In the genomic region with DNA sequence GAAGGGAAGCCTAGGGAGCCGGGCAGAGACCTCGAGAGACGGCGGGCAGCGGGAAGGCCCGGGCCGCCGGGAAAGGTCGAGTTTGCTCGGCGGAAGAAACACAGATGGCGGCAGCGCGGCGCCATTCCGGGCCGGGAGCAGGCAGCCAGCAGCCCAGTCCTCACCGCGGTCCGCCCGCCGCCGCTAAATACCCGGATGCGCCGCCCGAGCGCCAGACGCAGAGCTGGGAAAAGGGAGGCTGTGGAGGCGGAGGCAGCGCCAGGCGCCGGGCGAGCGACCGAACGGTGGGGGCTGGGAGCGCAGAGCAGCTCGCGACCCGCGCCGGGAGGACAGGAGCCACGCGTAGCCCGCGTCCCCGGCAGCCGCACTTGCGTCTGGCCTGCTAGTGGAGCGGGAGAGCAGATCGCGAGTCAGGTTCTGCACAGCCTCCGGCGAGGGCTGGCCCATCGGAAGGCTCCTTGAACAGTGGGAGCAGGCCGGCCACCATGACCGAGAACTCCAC, we compare ENCODE assay signal across 8 mouse cellular contexts. TPM values are rescaled to one million over a fixed set of nuclear protein-coding genes. Genes with fewer than 3 reads are reported as not detected.
DNase-seq lines count a peak whose midpoint lies in the region; ATAC-seq lines count a peak whose summit lies in the region.

Gene H1f0, plus strand, starts transcription at position 214 of the 502 bp plus-strand sequence.

- DNase-seq in gastrocnemius, postnatal 10 days, result peak; percentile 98
- peak; percentile 86 for DNase-seq in induced T-regulatory cell, adult 2 months (ENCODE audit: low read depth)
- DNase-seq in left cerebral cortex, adult 8-10 months (ENCODE audit: low spot score in 2 of 2), result peak; percentile 89 to 90
- DNase-seq in right cerebral cortex, adult 18-20 months, result peak; percentile 95
- peak; percentile 98 for DNase-seq in urinary bladder, adult 2 months (ENCODE audit: low spot score)

- ATAC-seq in activated CD4-positive, CD25-positive, alpha-beta regulatory T cell, adult 4 months, result peak; percentile 68
- ATAC-seq in common myeloid progenitor, adult 5-6 weeks (replicated peaks; ENCODE audit: low read depth, poor library complexity, severe bottlenecking), result peak; percentile 74
- ATAC-seq in megakaryocyte, adult 5-6 weeks (ENCODE audit: poor library complexity, severe bottlenecking), result peak; percentile 59

RNA-seq across cellular contexts. Expression of gene H1f0, which starts in this region (rescaled TPM):
- polyA plus RNA-seq in activated CD4-positive, CD25-positive, alpha-beta regulatory T cell, adult 4 months (2017; shearing (Covaris generic)), result 10 to 100 TPM; 37.2 to 37.8 TPM
- total RNA-seq in common myeloid progenitor, adult 5-6 weeks (2017), result 53.4 and 60.7 TPM in 2 replicates
- total RNA-seq in gastrocnemius, postnatal 10 days (2021), result 100 to 1,000 TPM; 193 to 214 TPM
- total RNA-seq in left cerebral cortex, adult 8-10 months (2022), result 10 to 100 TPM; 84.9 to 94.2 (median 89.5) TPM
- 47.9 and 51.3 TPM in 2 replicates for total RNA-seq in megakaryocyte, adult 5-6 weeks (2015)
- 87.2 and 90.0 TPM in 2 replicates for total RNA-seq in megakaryocyte, adult 5-6 weeks (2017)
- polyA plus RNA-seq in urinary bladder, adult 2 months (2012; rRNA removed), result 103 and 117 TPM in 2 replicates

Comparison
In these comparisons a context has a peak if more than half of its experiments do, and no peak if none do; other contexts are left out.
1. Peak in every context shown above with its lines: DNase-seq and ATAC-seq.